In the genomic region with DNA sequence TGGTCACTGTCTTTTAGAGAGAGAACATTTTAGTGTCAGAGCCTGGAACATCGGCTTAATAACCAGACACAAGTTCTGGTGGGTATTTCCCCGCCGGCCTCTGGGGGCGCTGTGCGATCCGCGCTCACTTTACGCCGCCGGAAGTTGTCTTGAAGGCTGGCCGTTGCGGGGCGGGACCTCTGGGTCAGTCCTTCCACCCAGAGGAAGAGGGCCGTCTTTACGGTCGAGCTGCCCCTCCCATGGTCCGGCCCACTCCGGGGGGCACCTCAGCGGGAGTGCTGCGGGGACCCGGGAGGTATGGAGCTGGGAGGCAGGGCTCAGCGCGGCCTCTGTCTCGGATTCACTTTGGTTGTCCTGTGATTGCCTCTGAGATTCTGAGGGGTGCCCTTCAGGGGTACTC, we compare ENCODE assay signal across 8 mouse cellular contexts. TPM values are rescaled to one million over a fixed set of nuclear protein-coding genes. Genes with fewer than 3 reads are reported as not detected.
DNase-seq lines count a peak whose midpoint lies in the region; ATAC-seq lines count a peak whose summit lies in the region.

No protein-coding gene starts in this region.

- 0 out of 2 replicates have a peak, but pooled peaks cover 2% of the 10 kb centered on the region for H3K4me1 ChIP-seq in hindbrain, embryonic 11.5 days (replicated peaks; ENCODE audit: control insufficient read depth, insufficient read depth, low read length)

- ATAC-seq in frontal cortex, adult (ENCODE audit: low TSS enrichment), result peak; percentile 73
- peak; percentile 61 for ATAC-seq in hindbrain, embryonic 11.5 days (ENCODE audit: low FRiP score)

- peak overlapping the region; percentile 67 for H3K27ac ChIP-seq in hindbrain, embryonic 11.5 days (ENCODE audit: low read depth, low read length)

- peak overlapping the region; percentile 86 for H3K9ac ChIP-seq in hindbrain, embryonic 11.5 days (ENCODE audit: low read depth, low read length)

- no peaks in the 10 kb centered on the region for H3K27me3 ChIP-seq in hindbrain, embryonic 11.5 days (ENCODE audit: control insufficient read depth, insufficient read depth, low read length)

- H3K36me3 ChIP-seq in hindbrain, embryonic 11.5 days (ENCODE audit: control insufficient read depth, insufficient read depth, low read length), result 0 out of 2 replicates have a peak, but pooled peaks cover 3% of the 10 kb centered on the region

- H3K4me3 ChIP-seq in hindbrain, embryonic 11.5 days (ENCODE audit: low read depth, low read length), result peak overlapping the region; percentile 81

- peak; percentile 96 for DNase-seq in MN1 (ENCODE audit: low spot score)
- DNase-seq in cerebellum, adult 9-10 months, result peak; percentile 96
- DNase-seq in hindbrain, embryonic 11.5 days (ENCODE audit: low spot score), result peak; percentile 97
- peak; percentile 96 to 97 for DNase-seq in layer of hippocampus, postnatal 14 days (ENCODE audit: low spot score in 2 of 2)
- DNase-seq in lung, postnatal 14 days, result peak; percentile 96
- DNase-seq in retina, adult 2 months (ENCODE audit: low read depth, low spot score), result peak; percentile 82
- peak; percentile 93 to 94 for DNase-seq in thymus, postnatal 36 days

- H3K9me3 ChIP-seq in hindbrain, embryonic 11.5 days (ENCODE audit: control insufficient read depth, low read length), result no peaks in the 10 kb centered on the region

- WGBS in hindbrain, embryonic 11.5 days, result under 1% methylated on average over 24 of the region's 24 CpGs

- H3K4me2 ChIP-seq in hindbrain, embryonic 11.5 days (replicated peaks; ENCODE audit: low read depth, low read length), result peak overlapping the region; percentile 64

RNA-seq across cellular contexts. Expression of a gene that starts 2.7 kb away (rescaled TPM):
- 95.3 and 105 TPM in 2 replicates for polyA plus RNA-seq in hindbrain, embryonic 11.5 days (2014; fragmentation: Nextera tagmentation; extraction: Ambion mirVana)
- total RNA-seq in layer of hippocampus, postnatal 14 days (2021), result 100 to 1,000 TPM; 237 to 253 TPM

RNA-seq across cellular contexts. Expression of a gene that starts 3.7 kb away (rescaled TPM):
- polyA plus RNA-seq in hindbrain, embryonic 11.5 days (2014; fragmentation: Nextera tagmentation; extraction: Ambion mirVana), result 108 and 109 TPM in 2 replicates
- total RNA-seq in layer of hippocampus, postnatal 14 days (2021), result 10 to 100 TPM; 22.8 to 23.0 TPM

RNA-seq across cellular contexts. Expression of a gene that starts 48.0 kb away (rescaled TPM):
- polyA plus RNA-seq in hindbrain, embryonic 11.5 days (2014; fragmentation: Nextera tagmentation; extraction: Ambion mirVana), result 17.4 and 17.8 TPM in 2 replicates
- total RNA-seq in layer of hippocampus, postnatal 14 days (2021), result 100 to 1,000 TPM; 355 to 359 TPM

Comparison
In these comparisons a context has a peak if more than half of its experiments do, and no peak if none do; other contexts are left out.
1. Peak in every context shown above with its lines: DNase-seq, ATAC-seq, H3K4me3 ChIP-seq and H3K27ac ChIP-seq.